Mouse (Mus musculus) retina, embryonic 14.5 days (tissue): ENCODE data around the gene Ralgps1.

Experiments
- DNase-seq: peaks from one replicate; pipeline ENCODE4 v3.0.0-alpha.2; 2015; ENCODE audit warnings: low spot score

Ralgps1 gene

DNA sequence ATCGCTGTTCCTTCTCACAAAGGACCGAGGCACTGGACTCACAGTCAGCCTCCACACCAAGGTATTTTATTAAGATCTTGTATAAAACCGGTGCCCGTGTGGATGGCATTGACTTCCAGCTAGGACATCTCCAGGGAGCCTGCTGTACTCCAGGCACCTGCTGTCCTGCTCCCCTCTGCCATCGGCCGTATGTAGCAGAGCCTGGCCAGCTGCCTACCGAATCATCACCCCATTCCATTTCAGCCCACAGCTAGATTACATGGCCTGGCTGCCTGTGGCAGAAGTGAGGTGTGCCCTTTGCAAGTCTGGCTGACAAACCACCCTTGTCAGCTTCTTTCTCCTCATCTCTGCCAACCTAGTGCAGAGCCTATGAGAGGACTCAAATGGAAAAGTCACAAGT is 197.6 kb downstream of the Ralgps1 start:
- DNase-seq = no peak

DNA sequence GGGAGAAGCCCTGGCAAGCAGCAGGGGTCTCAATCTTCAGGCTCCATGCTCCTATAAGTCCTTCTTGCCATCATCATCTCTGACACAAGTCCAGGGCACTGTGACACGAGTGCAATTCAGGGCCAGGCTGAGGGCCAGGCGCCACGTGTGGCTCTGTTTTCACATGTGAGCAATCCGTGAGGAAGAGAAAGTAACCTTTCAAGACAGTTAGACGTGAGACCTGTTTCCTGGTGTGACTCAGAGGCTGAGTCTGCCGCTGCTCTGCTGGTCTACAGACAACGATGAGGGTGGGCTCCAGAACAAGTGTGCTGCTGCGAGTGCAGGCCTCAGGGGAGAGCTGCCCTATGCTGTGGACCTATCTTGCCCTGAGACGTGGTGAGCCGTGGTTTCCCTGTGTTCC is 198.2 kb downstream of the Ralgps1 start:
- DNase-seq = no peak

DNA sequence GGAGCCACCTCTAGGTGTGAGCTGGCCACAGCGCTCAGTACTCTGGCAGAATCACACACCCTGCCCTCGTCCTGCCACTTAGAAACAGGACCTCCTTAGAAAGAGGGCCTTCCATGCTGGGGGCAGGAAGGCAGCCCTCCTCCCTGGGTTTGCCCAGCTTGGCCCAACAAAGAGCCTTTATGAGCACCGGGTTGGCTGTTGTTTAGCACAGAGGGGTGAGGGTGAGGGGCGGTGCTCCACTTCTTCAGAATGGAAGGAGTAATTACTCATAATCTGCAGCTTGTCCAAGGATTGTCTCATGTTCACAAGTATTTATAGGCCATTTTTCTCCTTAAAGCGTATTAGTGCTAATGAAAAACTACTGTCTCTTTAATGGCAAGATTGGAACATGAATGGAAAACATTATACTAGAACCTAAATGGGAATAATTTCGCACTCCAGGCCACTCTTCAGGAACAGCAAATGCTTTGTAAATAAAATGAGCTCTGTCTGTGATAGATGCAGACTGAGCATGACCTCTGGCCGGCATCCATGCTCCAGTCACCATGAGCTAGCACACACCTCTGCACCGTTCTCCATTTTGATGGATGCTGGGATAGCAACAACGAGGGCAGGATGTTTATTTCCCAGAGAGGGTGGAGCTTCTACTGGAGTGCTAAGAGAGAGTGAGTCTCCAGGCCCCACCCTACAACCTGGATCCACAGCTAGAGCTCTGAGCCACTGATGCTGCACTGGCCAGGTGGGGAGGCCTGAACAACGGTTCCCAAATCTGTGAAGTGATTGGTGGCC is 200.3 kb downstream of the Ralgps1 start:
- no peak for DNase-seq

DNA sequence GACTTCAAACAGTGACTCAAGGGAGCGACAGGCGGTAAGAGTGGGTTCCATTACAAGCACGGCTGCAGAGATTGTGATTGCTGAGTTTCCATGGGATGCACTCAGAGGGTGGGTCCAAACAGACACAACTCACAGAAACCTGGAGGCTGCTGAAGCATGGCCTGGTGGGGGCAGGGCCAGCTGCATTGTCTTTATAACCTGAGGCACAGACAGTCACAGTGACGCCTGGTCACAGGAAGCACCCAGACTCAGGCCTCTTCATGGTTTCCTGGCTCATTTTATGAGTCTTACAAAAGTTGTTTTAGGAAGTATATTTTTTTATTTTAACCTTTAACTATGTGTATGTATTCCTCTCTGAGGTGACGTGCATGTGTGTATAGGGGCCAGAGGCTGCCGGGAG is 201.8 kb downstream of the Ralgps1 start:
- DNase-seq = no peak

DNA sequence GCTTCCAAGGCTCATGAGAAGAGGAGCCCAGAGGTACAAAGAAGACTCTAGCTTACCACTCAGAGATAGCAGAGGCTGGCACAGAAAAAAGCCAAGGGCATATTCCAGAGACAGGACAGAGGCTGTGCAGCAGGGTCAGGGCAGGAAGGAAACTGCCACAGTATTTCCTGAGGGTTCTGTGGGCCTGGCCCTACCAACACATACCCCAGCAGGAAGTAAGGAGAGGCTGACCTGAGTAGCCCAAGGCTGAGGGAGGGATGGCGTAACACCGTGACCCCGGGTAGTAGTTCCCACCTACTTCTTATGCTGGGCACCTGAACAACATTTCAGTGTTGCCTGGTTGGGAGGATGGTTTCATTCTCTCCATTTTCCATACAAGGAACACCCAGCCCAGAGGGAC is 204.2 kb downstream of the Ralgps1 start:
- no peak for DNase-seq

DNA sequence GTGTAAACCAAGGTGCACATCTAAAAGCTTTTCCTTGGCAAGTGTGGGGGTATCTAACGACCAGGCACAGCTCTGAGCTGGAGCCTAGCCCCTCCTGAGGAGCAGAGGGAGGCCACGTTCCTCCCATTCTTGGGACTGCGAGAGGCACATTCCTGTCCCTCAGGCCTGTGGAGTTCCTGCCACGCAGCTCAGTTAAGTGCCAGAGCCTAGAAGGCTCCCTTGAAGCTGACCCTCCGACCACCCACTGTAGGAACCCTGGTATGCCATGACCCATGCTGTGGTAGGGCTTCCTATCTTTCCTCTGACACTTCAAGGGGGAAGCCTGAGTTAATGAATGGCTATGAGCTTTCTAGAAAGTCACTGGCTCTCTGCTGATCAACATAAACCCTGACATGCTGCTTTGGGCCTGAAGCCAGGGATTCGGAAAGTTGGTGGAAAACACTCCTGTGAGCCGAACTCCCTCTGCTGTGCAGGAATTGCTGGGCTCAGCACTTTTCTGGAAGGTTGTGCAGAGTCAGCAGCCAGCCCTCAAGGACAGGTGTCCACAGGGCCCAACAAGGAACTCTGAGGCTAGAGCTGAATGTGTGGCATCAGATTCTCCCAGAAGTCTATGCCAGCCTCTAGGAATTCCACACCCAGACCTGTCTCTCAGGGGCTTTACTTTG is 205.4 kb downstream of the Ralgps1 start:
- DNase-seq = no peak

DNA sequence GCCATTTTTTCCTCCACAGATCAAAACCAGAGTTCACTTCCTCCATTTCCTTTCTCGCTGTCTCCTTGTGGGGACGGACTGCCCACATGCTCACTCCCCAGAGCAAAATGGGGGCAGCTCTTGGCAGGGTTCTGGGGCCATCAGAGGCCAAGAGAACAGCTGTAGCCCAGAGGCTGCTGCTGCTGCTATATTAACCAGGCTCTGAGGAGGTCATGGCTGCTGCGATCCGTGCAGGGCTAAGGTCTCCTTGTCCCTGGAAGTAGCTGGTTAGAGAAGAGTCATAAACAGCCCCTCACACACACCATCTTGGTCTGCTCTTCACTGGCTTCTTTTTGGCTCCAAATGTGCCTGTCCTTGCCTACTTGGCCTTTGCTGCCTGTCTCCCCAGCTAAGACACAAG is 206.1 kb downstream of the Ralgps1 start:
- no peak for DNase-seq

DNA sequence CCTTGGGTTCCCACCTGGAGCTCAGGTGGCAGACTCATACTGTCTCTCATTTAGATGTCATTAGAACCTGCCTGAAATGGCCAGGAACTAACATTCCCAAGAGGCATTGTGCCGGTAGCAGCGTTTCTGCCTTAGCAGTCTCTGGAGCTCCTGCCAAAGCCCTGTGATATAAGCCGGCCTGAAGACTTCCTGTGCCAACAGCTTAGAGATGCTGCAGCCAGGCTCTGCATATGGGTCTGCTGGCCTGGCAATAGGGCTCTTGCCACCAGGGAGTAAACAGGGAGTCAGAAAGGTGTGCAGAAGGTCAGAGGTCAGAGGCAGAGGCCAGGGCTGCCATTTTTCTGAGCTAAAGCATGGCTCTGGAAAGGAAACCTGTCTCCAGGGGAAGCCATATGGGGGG is 206.6 kb downstream of the Ralgps1 start:
- DNase-seq = no peak

DNA sequence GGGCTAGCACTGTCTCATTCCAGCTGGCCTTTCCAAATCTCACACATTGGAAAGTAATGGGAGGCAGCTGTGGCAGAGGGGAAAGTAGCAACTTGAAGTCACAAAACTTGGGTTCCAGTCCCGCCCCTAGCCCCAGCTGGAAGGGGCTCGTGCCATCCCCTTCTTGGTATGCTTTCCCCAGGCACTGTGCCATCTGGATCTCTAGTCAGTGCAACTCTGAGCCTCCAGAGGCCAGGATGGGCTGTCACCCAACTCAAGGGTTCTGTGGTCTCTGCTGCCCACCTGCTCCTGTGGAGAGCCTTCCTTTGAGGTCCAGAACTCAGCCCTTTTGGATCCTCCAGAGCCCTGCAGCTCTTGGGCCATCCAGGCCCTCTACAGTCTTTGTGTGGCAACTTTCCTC is 209.2 kb downstream of the Ralgps1 start:
- no peak for DNase-seq

DNA sequence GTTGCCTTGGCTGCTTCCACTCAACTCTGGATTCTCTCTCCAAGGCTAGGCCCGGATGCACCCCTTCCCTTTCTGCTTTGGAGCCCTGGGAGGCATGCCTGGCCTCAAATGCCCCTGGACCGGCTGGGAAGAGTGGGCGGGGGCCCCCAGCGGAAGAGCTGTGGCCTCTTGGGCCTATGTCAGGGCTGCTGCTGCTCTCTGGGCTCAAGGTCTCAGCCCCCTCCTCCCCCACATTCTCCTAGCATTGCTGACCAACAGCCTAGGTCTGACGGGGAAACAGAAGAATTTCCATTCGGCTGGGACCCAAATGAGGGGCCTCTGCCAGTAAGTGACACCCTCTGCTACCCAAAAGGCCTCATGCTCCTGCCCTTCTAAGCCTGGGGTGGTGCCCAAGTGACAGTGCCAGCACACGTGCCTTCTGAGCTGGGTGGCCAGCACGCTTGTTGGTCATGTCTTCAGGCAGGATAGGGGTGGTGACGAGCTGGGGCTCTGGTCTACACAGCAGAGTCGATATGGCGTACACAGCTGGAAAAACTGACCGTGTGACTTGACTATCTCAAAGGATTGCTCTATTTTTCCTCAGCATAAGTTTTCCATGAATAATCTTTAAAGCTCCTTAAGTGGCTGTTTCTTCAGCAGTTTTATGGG is 210.8 kb downstream of the Ralgps1 start:
- DNase-seq = no peak

DNA sequence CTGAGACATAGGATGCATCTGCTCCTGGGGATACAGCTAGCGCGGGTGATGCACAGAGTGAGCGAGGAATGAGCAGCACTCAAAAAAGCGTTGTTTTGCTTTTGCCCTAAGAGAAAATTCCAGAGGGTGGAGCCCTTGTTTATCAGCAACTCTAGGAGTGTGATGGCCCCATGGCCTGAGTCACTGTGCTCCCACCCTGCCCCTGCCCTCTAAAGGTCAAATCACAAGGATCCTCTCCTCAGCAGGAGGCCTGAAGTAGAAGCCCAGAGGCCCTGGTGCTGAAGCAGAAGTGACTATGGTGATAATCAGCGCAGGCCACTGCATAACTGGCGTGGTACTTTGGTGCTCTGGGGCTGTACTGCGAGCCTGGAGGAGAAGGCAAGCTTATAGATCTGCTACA is 211.7 kb downstream of the Ralgps1 start:
- DNase-seq = no peak

DNA sequence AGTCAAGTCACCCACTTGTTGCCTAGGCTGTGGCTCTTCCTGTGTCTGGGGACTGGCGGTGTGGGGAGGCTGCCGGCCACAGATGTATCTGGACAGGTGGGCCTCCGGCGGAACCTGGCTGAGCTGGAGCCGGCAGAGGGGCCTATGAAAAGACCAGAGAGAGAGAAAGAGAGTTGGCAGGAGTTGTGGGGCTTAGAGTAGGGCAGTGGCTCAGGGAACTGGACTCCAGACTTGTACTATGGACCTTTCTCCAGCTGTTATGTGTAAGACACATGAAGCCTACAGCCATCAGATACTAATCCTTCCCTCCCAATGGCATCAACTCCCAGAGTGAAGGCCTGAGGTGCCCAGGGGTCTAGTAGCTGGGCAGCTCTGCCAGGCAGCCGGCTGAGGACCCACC is 212.4 kb downstream of the Ralgps1 start:
- no peak for DNase-seq

DNA sequence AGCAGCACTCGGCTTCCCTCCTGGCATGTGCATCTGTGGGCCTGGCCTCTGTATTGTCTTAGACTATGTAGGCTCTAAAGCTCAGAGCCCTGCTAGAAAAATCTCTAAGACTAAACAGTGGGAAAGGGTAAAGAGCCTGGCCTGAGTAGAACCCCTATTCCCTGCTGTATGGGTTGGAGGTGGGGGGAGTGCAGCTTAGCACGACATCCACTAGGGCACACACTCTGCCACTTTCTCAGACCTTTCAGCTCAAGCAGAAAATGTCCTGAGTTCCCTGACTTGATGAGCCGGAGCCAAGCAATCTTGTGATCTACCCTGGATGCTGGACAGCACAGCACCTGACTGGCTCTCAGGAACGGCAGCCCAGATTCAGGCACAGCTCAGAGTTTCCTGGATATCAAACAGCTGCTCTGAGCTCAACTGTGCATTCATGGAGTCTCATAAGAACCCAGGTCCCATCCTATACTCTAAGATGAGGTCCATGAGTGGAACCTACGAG is 215.0 kb downstream of the Ralgps1 start:
- DNase-seq = no peak

DNA sequence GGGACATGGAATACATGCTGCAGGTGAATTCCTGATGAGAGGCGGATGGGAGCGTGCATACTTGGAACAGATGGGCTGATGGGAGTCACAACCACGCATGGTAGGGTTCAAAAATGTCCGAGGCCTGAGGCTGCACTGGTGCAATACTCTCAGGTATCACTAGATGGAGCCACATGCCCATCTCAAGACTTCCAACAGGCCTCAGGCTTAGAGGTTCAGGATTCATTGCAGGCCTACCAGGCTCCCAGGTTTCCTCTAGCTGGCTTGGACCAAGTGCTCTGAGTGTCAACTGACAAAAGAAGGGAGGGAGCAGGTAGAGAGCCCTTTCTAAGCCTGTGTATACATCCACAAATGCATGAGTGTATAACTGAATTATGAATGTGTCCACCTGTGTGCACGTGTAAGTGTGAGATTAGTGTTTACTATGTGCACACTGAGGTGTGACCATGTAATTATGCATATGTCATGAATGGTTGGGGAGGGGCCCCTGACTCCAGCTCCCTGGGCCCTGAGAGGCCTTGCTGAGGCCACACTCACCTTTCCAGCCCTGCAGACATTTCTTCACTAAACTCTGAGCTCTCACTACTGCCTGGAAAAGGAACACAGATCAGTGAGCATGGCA is 216.4 kb downstream of the Ralgps1 start:
- DNase-seq = peak; percentile 90

DNA sequence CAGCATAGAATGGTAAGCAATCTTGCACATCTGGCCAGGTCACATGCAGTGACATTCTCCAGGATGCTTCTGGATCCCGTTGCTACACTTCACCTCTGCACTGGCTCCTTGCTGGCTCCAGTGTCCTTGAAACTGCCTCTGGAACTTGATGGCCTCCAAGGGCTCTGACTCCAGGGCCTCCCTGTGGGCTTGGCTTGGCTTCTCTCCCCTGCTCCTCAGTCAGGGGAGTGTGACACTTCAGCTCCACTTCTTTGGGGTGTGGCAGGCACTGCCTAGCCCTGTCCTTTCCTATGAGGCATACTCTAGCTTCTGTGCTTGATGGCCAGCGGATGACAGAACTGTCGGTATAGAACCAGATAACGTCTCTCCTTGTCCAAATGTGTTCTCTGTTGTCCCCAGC is 224.3 kb downstream of the Ralgps1 start:
- DNase-seq = no peak

DNA sequence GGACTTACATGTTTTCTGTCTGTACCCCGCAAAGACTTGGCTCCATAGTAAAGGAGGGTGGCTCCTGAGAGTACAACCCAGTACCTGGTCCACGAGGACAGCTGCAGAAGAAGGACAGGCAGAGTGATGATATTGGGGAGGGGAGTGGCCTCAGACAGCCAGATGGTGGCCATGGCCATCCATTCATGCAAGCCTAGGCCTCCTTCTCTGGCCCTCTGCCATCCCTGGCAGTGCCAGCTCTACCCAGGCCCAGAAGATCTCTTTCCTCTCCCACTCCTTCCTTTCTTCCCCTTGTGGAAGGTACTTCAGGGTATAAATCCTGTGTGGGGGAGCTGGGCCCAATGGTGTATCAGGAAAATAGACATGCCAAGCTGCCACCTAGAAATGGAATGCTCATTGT is 228.0 kb downstream of the Ralgps1 start:
- no peak for DNase-seq

DNA sequence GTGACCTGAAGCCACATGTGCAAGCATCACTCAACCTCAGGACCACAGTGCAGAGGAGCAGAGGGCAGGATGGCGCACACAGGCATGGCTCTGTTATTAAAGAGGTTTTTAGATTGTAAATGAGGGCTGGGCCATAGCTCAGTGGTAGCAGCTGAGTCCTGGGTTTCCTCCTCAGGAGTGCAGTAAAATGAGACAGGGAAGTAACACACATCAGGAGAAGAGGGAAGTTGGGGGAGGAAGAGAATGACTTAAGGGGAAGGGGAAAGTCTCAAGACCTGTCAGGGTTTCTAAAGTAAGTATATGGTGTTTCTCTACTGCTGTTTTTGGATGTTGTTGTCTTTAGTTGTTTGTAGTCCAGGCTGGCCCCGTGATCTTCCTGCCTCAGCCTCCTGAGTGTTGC is 232.8 kb downstream of the Ralgps1 start:
- no peak for DNase-seq

DNA sequence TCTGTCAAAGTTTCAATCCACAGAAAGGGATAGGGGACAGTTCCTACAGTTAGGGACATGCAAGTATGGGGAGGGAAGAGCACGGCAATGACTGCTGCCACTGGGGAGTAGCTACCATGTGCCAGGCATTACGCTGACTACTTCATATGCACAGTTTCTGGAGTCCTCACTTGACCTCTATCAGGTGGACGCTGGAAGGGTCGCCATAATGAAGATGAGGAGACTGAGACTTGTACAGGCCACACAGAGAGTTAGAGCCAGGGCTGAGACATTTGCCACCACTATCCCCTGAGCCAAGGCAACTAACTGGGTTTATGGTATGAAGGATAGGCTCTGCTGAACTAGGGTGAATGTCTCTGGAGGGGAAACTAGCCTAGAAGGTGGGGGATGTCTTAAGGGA is 233.6 kb downstream of the Ralgps1 start:
- no peak for DNase-seq

DNA sequence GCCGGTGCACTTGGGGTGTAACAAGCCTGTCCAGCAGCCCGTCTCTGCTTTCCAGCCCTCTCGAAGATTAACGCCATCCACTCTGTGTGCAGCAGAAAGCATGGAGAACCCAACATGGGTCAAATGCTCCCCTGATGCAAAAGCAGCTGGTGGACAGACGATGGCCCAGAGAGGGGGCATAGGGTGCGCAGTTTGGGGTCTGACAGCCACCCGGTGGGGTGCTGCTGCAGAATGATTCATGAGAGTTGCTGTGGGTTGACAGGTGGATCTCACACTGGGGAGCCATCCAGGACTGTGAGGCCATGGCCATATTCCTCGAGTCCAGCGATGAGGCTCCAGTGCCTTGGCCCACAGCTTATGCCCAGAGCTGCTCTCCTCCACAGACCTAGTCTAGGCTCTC is 234.0 kb downstream of the Ralgps1 start:
- no peak for DNase-seq

DNA sequence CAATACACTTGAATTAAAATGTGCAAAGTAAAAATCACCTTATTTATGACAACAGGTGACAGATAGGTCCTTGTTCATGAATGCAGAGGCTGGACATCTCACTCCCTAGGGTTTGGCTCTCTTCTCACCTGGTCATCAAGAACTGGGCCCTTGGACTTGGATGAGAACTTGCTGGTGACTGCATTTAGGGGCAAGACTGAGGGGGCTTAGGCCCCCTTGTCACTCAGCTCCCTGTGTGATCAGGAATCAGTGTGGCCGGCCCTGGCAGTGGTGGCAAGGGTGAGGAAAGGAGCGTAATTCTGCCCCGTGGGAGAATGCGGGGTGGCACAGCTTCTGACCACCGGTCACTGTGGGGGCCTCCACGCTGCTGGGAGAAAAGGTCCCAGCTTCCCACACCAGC is 234.9 kb downstream of the Ralgps1 start:
- DNase-seq = no peak

DNA sequence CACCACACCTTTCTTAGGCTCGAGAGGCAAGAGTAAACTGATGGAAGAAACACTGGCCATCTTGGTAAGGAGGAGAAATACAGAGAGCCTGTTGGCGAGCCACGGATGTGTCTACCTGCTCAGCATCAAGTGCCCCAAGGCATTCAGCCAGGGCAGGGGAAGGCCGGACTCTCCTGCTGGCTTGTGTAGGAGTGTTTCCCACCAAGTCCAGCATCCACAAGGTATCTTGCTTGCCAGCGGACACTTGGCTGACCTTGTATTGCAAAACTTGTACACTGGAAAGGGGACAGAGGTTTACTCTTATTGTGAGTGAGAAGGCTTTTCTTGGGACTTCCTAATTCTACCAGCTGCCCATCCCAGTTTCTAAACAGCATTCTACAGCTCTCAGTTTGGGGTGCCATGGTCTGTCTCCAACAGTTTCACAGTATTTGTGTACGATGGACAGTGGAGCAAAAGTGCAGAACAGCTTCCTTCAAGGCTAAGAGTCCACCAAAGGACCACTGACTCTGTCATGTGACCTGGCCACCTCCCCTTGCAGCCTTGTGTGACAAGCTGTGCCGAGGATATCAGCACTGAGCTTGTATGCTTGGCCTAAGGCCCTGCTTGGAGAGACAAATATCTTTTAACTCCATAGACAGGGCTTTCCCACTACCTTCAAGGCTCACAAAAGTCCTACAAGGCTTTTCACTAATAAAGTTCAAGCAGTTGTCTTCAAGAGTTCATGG is 236.4 kb downstream of the Ralgps1 start:
- no peak for DNase-seq

DNA sequence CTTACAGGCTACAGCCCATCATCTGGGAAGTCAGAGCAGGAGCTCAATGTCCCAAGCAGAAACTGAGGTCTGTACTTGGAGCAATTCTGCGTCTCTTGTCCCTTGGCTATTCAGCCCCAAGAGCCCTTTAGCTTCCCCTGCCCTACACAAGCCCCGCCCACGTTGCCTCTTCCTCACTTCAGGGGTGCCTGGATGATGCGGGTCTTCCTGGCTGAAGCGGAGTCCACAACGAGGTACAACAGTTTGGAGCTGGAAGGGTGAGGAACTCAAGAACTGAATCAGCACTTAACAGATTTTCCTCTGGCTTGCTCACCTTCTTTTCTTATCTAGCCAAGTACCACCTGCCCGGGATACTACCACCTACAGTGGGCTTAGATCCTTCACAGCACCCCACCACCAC is 239.0 kb downstream of the Ralgps1 start:
- DNase-seq = no peak
